Mouse (Mus musculus) spleen, postnatal 10 days (tissue): ENCODE data around the gene Yes1.
"Not testable (repeated sequence)": the region's sequence is repeated elsewhere in the genome, so short reads cannot be mapped to it uniquely, and the experiment has no call there.

Experiments used
- DNase-seq, 2 experiments: peaks; one replicate each; pipeline ENCODE4 v3.0.0; 2021 to 2022; ENCODE audit warnings: low spot score in 2 of 2

Gene Yes1

DNA sequence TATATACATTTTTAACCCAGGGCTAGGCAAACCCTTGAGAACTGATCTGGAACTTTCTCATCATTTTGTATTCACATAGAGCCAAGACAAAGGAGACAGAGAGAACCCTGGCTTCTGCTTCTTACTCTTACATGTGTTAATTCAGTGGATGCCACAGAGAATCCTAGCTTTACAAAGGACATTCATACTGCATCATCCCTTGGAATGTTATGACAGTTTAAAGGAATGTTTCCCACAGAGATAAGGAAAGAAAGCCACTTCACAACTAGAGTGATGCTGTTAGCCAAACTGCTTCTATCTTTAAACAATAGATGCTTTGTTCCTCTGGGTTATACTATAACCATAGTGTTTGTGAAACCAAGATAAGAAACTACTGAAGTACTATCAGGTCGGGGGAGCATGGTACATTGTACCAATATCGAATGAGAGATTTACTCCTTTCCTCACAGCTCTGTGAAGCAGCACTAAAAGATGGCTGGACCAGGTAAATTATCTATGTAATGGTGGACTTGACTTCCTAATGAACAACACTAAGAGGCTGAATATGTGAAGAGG, 95.3 kb downstream of the Yes1 start:
- DNase-seq = no peak

DNA sequence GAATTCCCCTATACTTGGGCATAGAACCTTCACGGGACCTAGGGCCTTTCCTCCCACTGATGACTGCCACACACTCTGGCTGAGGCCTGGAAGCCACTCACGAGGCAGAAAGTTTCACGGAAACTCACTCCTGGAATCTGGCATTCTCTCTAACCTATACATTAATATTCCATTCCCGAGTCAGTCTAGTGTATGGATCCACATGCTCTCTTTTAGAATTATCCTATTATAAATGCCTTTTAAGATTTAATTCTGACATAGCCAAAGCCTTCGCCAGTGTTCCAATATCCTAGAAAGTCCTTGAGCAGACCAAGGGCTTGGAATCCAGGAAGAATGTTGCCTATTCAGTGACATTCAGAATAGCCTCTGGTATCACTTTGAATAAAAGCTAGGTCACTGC, 100.5 kb downstream of the Yes1 start:
- no peak for DNase-seq

DNA sequence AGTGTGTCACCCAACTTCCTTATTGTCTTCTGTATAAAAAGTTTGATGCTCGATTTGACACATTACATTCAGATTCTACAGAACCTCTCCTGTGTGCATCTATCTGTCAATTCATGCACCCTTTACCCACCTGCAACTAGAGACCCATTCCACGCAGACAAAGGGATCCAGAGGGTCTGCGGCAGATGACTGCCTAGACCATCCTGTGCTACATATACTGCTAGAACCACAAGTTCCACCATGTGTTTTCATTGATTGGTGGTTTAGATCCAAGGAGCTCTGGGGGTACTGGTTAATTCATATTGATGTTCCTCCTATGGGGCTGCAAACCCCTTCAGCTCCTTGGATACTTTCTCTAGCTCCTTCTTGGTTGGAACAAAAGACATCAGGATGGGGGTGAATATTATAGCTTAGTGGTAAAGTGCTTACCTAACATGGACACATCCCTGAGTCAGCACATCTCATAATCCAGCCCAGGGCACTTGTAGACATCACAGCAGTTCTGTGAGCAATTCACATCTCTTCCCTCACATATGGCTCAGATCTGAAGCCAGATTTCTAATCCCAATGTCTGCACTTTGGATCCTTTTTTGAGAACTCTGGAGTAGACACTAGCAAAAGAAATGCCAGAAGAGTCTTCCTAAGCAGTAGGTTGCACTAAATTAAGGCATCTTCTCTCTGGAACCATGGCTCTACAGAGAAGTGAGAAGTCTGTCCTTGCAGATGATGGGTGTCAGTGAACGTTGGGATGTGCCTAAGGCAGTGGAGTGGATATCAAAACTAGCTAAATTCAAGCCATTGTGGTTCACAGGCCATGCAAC, 101.5 kb downstream of the Yes1 start:
- DNase-seq = no peak

DNA sequence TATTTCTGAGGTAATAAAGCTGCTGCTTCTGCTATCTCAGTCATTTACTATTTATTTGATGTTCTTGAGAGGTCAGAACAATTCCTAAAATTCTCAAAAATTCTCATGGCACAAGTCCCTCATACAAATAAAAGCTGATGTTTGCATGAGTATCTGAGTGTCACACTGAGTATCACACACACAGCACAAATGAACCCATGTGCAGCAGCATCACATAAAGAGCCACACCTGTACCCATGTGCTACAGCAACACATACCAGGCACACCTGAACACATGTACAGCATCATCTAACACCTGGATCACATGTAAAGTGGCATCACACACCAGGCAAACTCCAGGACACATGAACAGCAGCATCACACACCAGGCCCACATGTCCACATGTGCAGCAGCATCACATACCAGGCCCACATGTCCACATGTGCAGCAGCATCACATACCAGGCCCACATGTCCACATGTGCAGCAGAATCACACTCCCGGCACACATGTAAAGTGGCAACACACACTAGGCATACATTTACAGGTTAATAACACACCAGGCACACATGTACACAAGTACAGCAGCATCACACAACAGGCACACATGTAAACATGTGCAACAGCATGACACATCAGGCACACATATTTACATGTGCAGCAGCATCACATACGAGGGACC, 102.2 kb downstream of the Yes1 start:
- DNase-seq = no peak

DNA sequence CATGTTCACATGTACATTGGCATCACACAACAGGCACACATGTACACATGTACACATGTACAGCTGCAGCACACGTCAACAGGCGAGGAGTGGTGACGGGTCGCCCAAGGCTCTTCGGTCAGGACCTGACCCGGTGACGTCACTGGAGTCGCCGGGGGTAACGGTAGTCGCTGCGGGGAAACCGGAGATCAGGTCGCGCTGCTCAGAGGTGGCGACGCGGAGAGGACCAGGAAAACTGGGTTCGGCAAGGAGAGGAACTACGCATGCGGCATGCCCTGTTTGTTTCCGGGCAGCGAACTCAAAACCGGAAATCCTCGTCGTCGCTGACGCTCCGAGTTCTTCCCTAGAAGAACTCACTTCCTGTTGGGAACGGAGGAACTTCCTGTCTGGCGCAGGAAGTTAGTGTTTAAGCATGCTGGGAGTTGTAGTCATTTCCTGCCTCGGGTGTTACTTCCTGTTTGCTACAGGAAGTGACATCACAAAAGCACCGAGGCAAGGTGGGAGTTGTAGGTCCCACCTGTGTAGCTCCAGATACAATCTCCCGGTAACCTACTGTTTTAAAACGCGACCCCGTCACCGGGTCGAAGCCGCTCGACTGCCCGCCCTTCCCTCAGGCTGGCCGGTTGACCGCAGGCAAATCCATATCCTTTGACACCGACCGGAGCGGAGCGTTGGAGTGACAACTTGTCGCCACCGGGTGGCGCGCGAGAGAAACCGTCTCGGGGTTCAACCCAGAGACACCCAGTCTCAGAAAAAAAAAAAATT, 102.9 kb downstream of the Yes1 start:
- peak; percentile 83 to 89 for DNase-seq

DNA sequence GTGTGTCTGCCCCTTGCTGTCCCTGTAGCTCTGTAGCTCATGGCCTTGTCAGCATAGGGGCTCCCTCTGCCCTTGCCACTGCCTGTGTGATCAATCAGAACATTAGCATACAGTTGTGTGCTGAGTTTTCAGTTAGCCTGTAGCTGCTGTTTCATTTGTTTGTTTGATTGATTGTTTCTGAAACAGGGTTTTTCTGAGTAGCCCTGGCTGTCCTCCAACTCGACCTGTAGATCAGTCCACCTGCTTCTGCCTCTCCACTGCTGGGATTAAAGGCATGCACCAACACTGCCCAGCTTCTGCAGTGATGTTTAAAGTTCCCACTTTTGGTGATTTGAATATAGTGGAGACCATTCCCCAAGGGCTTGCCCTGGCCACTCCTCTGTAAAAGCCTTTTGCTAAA, 106.8 kb downstream of the Yes1 start:
- DNase-seq = no peak

DNA sequence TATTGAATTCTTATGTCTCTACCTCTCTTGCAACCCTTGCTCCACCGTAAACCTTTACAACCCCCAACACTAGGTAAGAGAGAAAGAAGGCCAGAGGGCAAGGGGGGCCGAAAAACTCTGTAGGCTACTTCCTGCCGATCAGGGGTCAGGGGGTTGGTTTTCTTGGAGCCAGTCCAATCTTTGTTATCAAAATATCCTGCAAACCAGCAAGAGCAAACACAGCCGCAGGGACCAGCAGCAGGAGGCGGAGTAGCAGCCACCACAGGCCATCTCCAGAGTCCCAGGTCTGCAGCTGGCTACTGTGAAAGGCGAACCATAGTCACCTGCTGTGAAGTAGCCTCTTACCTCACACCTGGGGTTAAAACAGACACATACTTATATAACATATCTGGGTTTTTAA, 107.9 kb downstream of the Yes1 start:
- no peak for DNase-seq

DNA sequence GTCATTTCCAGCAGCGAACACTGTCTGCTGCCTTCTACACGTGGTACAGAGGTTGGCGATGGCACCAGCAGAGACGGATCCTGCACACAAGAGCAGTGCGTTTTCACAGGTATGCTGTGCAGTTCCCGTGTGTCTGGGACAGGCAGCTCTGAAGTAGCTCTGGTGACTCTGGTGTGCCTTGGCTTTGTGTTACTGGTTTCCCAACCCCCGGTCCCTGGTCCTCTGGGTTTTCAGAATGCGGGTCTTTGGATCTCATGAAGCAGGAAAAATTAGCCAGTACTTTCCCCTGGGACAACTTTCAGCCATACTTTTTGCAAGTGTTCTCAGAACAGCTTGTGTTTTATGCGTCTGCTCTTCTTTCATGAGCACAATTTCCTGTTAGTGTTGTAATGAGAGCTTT, 109.4 kb downstream of the Yes1 start:
- no peak for DNase-seq

DNA sequence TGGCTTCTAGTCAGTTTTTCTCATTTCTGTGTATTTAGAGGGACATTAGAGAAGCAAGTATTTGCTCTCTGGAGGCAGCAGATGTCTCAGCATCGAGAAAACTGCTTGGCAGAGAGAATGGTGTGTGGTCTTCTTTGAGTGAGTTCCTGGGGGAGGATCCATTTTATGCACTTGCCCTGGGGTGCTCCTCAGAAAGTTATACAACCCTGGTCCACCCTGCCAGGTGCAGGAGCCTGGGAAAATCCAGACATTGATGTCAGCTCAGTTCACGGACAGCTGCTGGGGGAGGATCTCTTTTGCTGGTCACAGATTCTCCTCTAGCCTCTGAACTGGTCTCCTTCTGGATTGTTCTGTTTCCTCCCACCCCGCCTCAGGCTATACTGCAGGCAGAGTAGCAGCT, 110.3 kb downstream of the Yes1 start:
- DNase-seq = no peak

DNA sequence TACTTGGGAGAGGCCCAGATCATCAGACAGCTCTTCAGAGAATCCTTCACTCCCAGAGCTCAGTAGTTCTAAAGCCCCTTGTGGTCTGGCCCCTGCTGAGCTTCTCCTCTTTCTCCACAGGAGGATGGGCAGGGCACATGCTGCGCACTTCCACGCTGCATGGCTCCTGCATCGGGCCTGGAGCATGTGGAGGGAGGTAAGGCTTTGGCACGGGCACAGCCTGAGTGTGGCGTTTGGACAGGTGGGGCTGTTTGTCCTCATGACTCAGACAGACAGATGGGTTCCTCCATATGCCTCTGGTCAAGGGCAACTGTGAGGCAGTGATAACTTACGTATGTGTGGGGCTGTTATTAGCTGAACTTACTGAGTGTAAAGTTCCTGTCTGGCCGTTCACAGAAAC, 111.3 kb downstream of the Yes1 start:
- no peak for DNase-seq

DNA sequence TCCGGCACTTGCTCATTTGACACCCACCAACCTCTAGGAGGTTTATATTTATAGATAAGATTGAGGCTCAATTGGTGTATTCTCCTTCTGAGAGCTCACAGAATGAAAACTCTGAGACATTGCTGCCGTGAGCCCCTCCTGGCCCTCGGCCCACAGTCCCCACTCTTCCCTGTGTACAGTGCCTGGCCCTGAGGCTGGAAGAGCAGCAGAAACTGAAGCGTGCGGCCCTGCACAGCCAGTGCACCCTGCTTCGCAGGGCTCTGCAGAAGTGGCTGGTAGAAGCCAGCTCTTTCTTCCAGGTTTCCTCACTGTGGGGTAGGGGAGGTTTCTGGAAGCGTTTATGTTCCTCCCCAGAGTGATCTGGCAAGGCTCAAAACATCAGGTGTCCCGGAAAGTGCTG, 111.7 kb downstream of the Yes1 start:
- DNase-seq = not testable (repeated sequence)

DNA sequence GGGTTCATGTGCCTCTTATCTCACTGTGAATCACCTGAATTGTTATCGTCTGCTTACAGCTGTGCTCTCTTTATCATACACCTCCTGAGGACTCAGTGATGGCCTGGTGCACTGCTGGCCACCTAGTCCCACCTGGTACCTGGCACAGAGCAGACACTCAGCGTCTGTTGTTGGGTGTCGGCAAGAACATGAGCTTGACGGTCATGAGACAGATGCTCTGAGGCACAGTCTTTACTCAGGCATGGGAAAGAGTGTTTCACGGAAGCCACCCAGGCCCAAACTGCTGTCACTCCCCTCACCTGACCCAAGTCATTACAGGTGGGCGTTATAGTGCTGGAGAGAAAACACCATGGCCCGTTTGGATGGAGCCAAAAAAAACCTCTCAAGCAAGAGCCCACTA, 113.0 kb downstream of the Yes1 start:
- no peak for DNase-seq

DNA sequence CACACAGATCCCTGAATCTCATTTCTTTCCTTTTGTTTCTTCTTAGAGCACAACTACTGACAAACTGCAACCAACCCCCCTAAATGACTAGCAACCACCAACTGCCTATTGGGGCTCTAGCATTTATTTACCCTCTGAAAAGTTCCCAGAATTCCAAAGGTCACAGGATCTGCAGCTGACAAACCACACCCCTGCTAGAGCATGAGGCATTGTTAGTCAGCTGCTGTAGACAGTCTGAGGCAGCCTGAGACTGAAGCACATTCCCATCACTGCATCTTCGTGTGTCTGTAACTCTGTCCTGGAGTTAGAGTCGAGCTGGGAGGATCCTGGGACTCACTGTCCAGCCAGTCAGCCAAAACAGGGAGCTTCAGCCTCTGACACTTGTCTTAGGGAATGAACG, 114.4 kb downstream of the Yes1 start:
- DNase-seq = not testable (repeated sequence)

DNA sequence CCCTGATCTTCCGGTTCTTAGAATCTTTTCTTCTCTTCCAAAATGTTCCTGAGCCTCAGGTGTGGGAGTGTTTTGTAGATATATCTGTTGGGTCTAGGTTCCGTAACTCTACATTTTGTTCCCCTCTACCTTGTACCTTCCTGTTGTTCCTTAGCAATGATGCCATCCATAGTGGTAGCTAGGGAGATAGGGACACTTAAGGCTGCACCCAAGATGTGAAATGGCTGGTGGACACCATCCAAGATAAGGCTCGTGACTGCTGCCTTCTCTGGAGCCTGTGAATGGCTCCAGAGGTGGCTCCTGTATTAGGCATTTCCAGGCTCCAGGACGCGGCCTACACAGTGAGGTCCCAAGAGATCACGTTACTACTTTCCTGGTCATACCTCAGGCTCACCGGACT, 117.3 kb downstream of the Yes1 start:
- no peak for DNase-seq

DNA sequence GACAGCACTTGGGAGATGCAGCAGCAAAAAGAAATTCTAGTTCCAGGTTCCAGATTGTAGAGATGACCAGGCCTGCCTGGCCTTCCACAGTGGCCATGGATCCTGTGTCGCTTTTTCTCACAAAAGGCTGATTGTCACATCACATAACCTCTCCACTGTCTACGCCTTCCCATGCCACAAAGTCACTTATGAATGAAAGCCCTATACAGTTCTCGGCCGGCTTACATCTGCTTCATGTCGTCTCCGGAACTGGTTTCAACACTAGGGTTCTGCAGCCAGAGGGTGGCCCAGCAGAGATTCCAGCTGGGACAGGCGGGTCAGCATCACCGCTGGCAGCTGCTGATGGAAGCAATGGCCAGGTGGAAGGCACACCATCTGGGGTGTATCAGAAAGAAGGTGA, 117.9 kb downstream of the Yes1 start:
- DNase-seq = no peak

DNA sequence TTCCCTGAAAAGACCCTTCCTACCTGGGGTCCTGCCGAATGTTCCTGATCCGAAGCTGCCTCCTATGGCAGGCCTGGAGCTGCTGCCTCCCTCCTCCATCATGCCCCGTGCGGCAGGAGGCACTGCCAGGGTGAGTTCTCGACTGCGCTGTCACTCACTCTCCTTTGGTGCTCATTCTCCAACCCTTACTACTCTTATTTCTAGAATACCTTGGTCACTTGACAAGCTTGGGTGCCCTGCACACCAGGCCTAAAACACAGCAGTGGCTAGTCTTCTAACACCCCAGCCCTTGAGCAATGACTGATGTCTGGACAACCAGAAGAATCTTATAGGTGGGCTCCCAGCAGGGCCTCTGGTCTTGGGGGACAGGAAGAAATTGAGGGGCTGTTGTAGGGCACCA, 122.9 kb downstream of the Yes1 start:
- not testable (repeated sequence) for DNase-seq

DNA sequence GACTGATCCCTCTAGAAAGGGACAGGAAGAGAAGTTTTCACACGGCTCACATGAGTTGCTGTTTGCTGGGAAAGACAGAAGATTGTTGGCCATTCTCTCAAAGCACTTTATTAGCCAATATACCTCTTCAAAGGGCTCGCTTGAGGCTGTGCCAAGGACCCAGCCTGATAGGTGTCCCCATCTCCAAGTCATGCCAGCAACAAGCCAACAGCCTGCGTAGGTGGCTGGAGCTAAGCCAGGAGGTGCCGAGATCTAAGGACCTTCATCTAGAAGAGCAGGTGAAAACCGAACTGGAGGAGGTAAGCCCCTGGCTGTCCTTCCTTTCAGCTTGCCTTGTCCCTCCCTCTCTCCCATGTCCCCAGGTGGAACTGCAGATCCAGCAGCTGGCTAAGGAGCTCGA, 124.8 kb downstream of the Yes1 start:
- DNase-seq = no peak
